Mouse (Mus musculus) MEL (cell line): ENCODE data around the gene Tor4a.

Experiments
- CHD2 ChIP-seq: IDR thresholded peaks from 2 replicates; pipeline ENCODE4 v1.6.1; 2011; ENCODE audit warnings: low read length, improper control_type of control experiment
- CTCF ChIP-seq, 3 experiments: IDR thresholded peaks in 2 of 3; conservative IDR thresholded peaks in 1 of 3; 2 replicates each; pipeline ENCODE4 v1.5.1; 2011 to 2012; ENCODE audit warnings: low read length in 3 of 3, low read depth in 2 of 3, mild to moderate bottlenecking in 2 of 3, improper control_type of control experiment in 1 of 3, inconsistent platforms in 1 of 3, mixed read lengths in 1 of 3, moderate library complexity in 1 of 3; ENCODE audit not compliant: control insufficient read depth in 1 of 3, insufficient read depth in 1 of 3, poor library complexity in 1 of 3, severe bottlenecking in 1 of 3
- EP300 ChIP-seq, 2 experiments: IDR thresholded peaks; 2 replicates each; pipeline ENCODE4 v1.6.1; 2011; ENCODE audit warnings: improper control_type of control experiment in 2 of 2, low read length in 2 of 2, low read depth in 1 of 2, mild to moderate bottlenecking in 1 of 2
- GATA1 ChIP-seq: IDR thresholded peaks from 2 replicates; pipeline ENCODE4 v1.6.1; 2011; ENCODE audit warnings: low read depth, low read length, improper control_type of control experiment
- JUND ChIP-seq: IDR thresholded peaks from 2 replicates; pipeline ENCODE4 v1.6.1; 2011; ENCODE audit warnings: low read depth, mild to moderate bottlenecking, improper control_type of control experiment, low read length
- MAX ChIP-seq: IDR thresholded peaks from 2 replicates; pipeline ENCODE4 v1.6.1; 2011; ENCODE audit warnings: low read length, improper control_type of control experiment
- MAZ ChIP-seq: IDR thresholded peaks from 2 replicates; pipeline ENCODE4 v1.6.1; 2012; ENCODE audit warnings: low read depth, mild to moderate bottlenecking, inconsistent platforms, low read length, improper control_type of control experiment
- POLR2A ChIP-seq, 2 experiments: IDR thresholded peaks; 2 replicates each; pipeline ENCODE4 v1.6.1; 2011 to 2012; ENCODE audit warnings: low read length in 2 of 2, mild to moderate bottlenecking in 2 of 2, control low read depth in 1 of 2, improper control_type of control experiment in 1 of 2, low read depth in 1 of 2, moderate library complexity in 1 of 2; ENCODE audit not compliant: control insufficient read depth in 1 of 2, insufficient read depth in 1 of 2, poor library complexity in 1 of 2
- POLR2AphosphoS2 ChIP-seq: IDR thresholded peaks from 2 replicates; pipeline ENCODE4 v1.6.1; 2011; ENCODE audit warnings: low read length, improper control_type of control experiment
- RAD21 ChIP-seq: IDR thresholded peaks from 2 replicates; pipeline ENCODE4 v1.6.1; 2011; ENCODE audit warnings: mild to moderate bottlenecking, low read depth, low read length, improper control_type of control experiment
- RCOR1 ChIP-seq: IDR thresholded peaks from 2 replicates; pipeline ENCODE4 v1.6.1; 2012; ENCODE audit warnings: low read depth, mild to moderate bottlenecking, inconsistent platforms, low read length, improper control_type of control experiment
- ZC3H11A ChIP-seq: IDR thresholded peaks from 2 replicates; pipeline ENCODE4 v1.6.1; 2012; ENCODE audit warnings: low read depth, mild to moderate bottlenecking, inconsistent platforms, low read length, improper control_type of control experiment

- TF ChIP-seq CTCF (IDR thresholded peaks at IDR 0.05 in 2 of 3, conservative IDR thresholded peaks at IDR 0.05 in 1 of 3; ENCODE audit: control insufficient read depth in 1 of 3, insufficient read depth in 1 of 3, low read depth in 2 of 3, low read length in 3 of 3, poor library complexity in 1 of 3, severe bottlenecking in 1 of 3): no peak
- no peak for TF ChIP-seq CHD2
- TF ChIP-seq RCOR1: no peak
- no peak for TF ChIP-seq MAX
- no peak for TF ChIP-seq EP300 (IDR thresholded peaks at IDR 0.05; ENCODE audit: low read depth in 1 of 2, low read length in 2 of 2)
- no peak for TF ChIP-seq ZC3H11A
- no peak for TF ChIP-seq RAD21
- TF ChIP-seq MAZ: no peak
- no peak for TF ChIP-seq JUND
- no peak for TF ChIP-seq GATA1
- no peak for TF ChIP-seq POLR2A (IDR thresholded peaks at IDR 0.05; ENCODE audit: control insufficient read depth in 1 of 2, insufficient read depth in 1 of 2, low read depth in 1 of 2, low read length in 2 of 2, poor library complexity in 1 of 2)
- no peak for TF ChIP-seq POLR2AphosphoS2
These were observed 21.8 kb upstream of the Tor4a start, which contains the start of gene Fam166a for GRCm38 (mm10) chr2:25218445-25218844.
